Mouse (Mus musculus): ENCODE data around the gene Ccdc40. TPM values are rescaled to one million over a fixed set of nuclear protein-coding genes. Genes with fewer than 3 reads are reported as not detected.
A peak's percentile ranks its signal among the peaks of the same experiment; 100 is the strongest.

Gene Ccdc40
- polyA plus RNA-seq, 1 experiment from 2014 or later: 1.8 TPM

GRCm38 (mm10) chr11:119297996-119298395, 69.6 kb downstream of the Ccdc40 start:
- Histone ChIP-seq H3K9ac (ENCODE audit: low read length) (peak overlapping the region; percentile 96; the same call in 1 of the 2 replicates), H3K4me3 (ENCODE audit: control insufficient read depth in 1 of 2, insufficient read depth in 1 of 2, low read depth in 1 of 2, low read length in 2 of 2) (no peak overlapping the region), H3K36me3 (ENCODE audit: control insufficient read depth, insufficient read depth, low read length) (peaks cover 54% of the 10 kb centered on the region), H3K4me2 (ENCODE audit: low read length) (peak overlapping the region; percentile 77), H3K4me1 (ENCODE audit: control insufficient read depth in 2 of 2, insufficient read depth in 2 of 2, low read length in 2 of 2) (peaks cover 5 to 13% of the 10 kb centered on the region in 2 experiments), H3K9me3 (ENCODE audit: control insufficient read depth, low read length) (no peaks in the 10 kb centered on the region), H3K27me3 (ENCODE audit: control insufficient read depth, insufficient read depth, low read length) (no peaks in the 10 kb centered on the region), H3K27ac (replicated peaks in 1 of 2; ENCODE audit: control insufficient read depth in 1 of 2, insufficient read depth in 1 of 2, low read depth in 2 of 2, low read length in 2 of 2) (0 out of 4 replicates have a peak overlapping the region, but pooled peaks of 1 of the 2 experiments have one; percentile 10)
- no peak for ATAC-seq (ENCODE audit: insufficient number of reproducible peaks, insufficient read depth, low FRiP score, low read depth)
- WGBS: 79% methylated on average over 6 of the region's 6 CpGs

DNA sequence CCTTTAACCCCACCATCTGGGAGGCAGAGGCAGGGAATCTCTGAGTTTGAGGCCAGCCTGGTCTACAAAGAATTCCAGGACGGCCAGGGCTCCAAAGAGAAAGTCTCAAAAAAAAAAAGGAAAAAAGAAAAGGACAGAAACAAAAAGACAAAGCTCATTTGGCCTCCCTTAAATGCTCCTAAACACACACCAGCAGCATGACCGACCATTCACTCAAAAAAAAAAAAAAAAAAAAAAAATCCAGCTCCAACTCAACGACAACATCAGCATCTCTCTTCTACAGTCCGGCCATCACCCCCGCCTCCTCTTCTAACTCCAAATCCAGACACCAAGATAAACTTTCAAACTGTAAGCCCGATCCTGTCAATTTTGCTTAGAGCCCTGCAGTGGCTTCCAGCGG, 70.5 kb downstream of the Ccdc40 start:
- H3K4me1 ChIP-seq (ENCODE audit: control insufficient read depth in 2 of 2, insufficient read depth in 2 of 2, low read length in 2 of 2): peaks cover 5 to 13% of the 10 kb centered on the region in 2 experiments
- peak overlapping the region; percentile 89 to 95 for H3K4me3 ChIP-seq (ENCODE audit: control insufficient read depth in 1 of 2, insufficient read depth in 1 of 2, low read depth in 1 of 2, low read length in 2 of 2)
- peak overlapping the region; percentile 96 for H3K9ac ChIP-seq (ENCODE audit: low read length)
- peaks cover 44% of the 10 kb centered on the region for H3K36me3 ChIP-seq (ENCODE audit: control insufficient read depth, insufficient read depth, low read length)
- no peaks in the 10 kb centered on the region for H3K27me3 ChIP-seq (ENCODE audit: control insufficient read depth, insufficient read depth, low read length)
- peak overlapping the region in 1 of 2 experiments; percentile 83; a peak in 2 of 4 replicates for H3K27ac ChIP-seq (replicated peaks in 1 of 2; ENCODE audit: control insufficient read depth in 1 of 2, insufficient read depth in 1 of 2, low read depth in 2 of 2, low read length in 2 of 2)
- no peak for ATAC-seq (ENCODE audit: insufficient number of reproducible peaks, insufficient read depth, low FRiP score, low read depth)
- H3K9me3 ChIP-seq (ENCODE audit: control insufficient read depth, low read length): no peaks in the 10 kb centered on the region
- H3K4me2 ChIP-seq (ENCODE audit: low read length): peak overlapping the region; percentile 77
- WGBS: 6% methylated on average over 7 of the region's 7 CpGs

DNA sequence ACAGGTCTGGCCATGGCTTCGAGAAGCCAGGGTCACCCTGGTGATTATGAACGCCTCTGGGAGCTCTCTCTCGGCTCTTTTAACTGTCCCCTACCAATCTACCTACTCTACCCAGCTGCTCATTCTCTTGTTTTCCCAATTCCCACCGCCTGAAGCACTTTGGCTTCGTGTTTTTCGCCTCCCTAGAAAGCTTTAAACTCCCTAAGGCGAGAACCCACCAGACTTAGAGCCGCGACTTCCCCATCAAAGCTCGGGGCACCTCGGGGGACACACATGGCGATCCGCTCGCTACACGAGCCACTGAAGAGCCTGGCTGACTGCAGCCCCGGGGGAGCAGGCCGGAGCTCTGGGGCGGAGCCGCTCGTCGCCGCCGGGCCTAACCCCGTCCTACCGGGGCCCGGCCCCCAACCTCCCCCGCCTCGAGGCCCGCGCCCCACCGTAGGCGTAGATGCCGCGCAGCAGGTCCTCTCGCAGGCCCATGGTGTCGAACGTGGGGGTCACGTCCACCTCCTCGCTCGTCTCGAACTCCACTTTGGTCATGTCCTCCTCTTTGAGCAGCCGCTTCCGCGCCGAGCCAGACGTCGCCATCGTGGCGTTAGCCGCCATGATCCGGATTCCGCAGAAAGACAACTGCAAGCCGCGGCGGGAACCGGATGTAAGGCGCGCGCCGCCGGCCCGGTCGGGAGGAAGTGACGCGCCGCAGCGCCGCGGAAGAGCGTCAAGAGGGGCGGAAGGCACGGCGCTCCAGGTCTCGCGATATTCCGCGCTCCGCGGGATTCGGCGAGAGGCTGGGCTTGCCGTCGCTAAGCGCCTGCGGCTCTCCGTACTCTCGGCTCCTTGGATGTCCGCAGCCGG, 71.2 kb downstream of the Ccdc40 start, which contains the start of gene Eif4a3:
Gene Eif4a3, minus strand, starts transcription at position 699 of the 855 bp plus-strand sequence.
- WGBS: under 1% methylated on average over 89 of the region's 89 CpGs

GRCm38 (mm10) chr11:119300246-119300935, 72.0 kb downstream of the Ccdc40 start:
- H3K4me2 ChIP-seq (ENCODE audit: low read length): peak overlapping the region; percentile 84
- H3K4me1 ChIP-seq (ENCODE audit: control insufficient read depth in 2 of 2, insufficient read depth in 2 of 2, low read length in 2 of 2): peaks cover 5 to 13% of the 10 kb centered on the region in 2 experiments
- H3K36me3 ChIP-seq (ENCODE audit: control insufficient read depth, insufficient read depth, low read length): peaks cover 30% of the 10 kb centered on the region
- peak overlapping the region; percentile 89 to 95 for H3K4me3 ChIP-seq (ENCODE audit: control insufficient read depth in 1 of 2, insufficient read depth in 1 of 2, low read depth in 1 of 2, low read length in 2 of 2)
- H3K9ac ChIP-seq (ENCODE audit: low read length): peak overlapping the region; percentile 96
- no peaks in the 10 kb centered on the region for H3K27me3 ChIP-seq (ENCODE audit: control insufficient read depth, insufficient read depth, low read length)
- no peaks in the 10 kb centered on the region for H3K9me3 ChIP-seq (ENCODE audit: control insufficient read depth, low read length)
- H3K27ac ChIP-seq (replicated peaks in 1 of 2; ENCODE audit: control insufficient read depth in 1 of 2, insufficient read depth in 1 of 2, low read depth in 2 of 2, low read length in 2 of 2): peak overlapping the region; percentile 82 to 83
- WGBS: 3% methylated on average over 30 of the region's 31 CpGs
- no peak for ATAC-seq (ENCODE audit: insufficient number of reproducible peaks, insufficient read depth, low FRiP score, low read depth)

More for the DNA sequence above, 71.2 kb downstream of the Ccdc40 start, which contains the start of gene Eif4a3:
- Histone ChIP-seq H3K27ac (replicated peaks in 1 of 2; ENCODE audit: control insufficient read depth in 1 of 2, insufficient read depth in 1 of 2, low read depth in 2 of 2, low read length in 2 of 2) (peak within 1 kb of the TSS; percentile 83), H3K9me3 (ENCODE audit: control insufficient read depth, low read length) (no peaks in the 10 kb centered on the region), H3K4me1 (ENCODE audit: control insufficient read depth in 2 of 2, insufficient read depth in 2 of 2, low read length in 2 of 2) (peaks cover 5 to 13% of the 10 kb centered on the region in 2 experiments), H3K36me3 (ENCODE audit: control insufficient read depth, insufficient read depth, low read length) (peaks cover 37% of the 10 kb centered on the region), H3K9ac (ENCODE audit: low read length) (peak within 1 kb of the TSS; percentile 96), H3K4me2 (ENCODE audit: low read length) (peak within 1 kb of the TSS; percentile 84), H3K4me3 (ENCODE audit: control insufficient read depth in 1 of 2, insufficient read depth in 1 of 2, low read depth in 1 of 2, low read length in 2 of 2) (peak within 1 kb of the TSS; percentile 89 to 95), H3K27me3 (ENCODE audit: control insufficient read depth, insufficient read depth, low read length) (no peaks in the 10 kb centered on the region)
- peak; percentile 91 for ATAC-seq (ENCODE audit: insufficient number of reproducible peaks, insufficient read depth, low FRiP score, low read depth)

DNA sequence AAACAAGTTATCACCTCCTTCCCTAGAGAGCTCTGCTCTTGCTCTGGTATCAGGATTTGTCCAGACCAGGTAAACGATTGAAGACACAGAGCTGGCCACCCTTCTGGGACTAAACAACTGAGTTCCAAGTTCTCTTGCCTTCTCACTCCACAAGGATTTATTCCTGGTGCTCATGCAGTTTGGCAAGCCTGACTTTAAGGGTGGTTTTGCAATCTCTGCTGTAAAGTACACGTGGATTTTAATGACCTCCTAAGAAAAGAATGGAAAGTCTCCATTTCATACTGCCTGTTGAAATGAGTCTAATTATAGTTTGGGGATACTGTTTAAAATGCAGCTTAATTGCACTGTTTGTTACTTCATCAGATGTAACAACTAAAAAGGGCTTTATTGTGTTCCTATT, 72.6 kb downstream of the Ccdc40 start:
- Histone ChIP-seq H3K4me1 (ENCODE audit: control insufficient read depth in 2 of 2, insufficient read depth in 2 of 2, low read length in 2 of 2) (peaks cover 8 to 15% of the 10 kb centered on the region in 2 experiments), H3K27me3 (ENCODE audit: control insufficient read depth, insufficient read depth, low read length) (no peaks in the 10 kb centered on the region), H3K9ac (ENCODE audit: low read length) (no peak overlapping the region), H3K36me3 (ENCODE audit: control insufficient read depth, insufficient read depth, low read length) (peaks cover 24% of the 10 kb centered on the region), H3K4me2 (ENCODE audit: low read length) (peak overlapping the region; percentile 84), H3K4me3 (ENCODE audit: control insufficient read depth in 1 of 2, insufficient read depth in 1 of 2, low read depth in 1 of 2, low read length in 2 of 2) (no peak overlapping the region), H3K9me3 (ENCODE audit: control insufficient read depth, low read length) (no peaks in the 10 kb centered on the region), H3K27ac (replicated peaks in 1 of 2; ENCODE audit: control insufficient read depth in 1 of 2, insufficient read depth in 1 of 2, low read depth in 2 of 2, low read length in 2 of 2) (no peak overlapping the region)
- ATAC-seq (ENCODE audit: insufficient number of reproducible peaks, insufficient read depth, low FRiP score, low read depth): no peak
- 24% methylated on average over 2 of the region's 2 CpGs for WGBS

- peaks cover 19 to 22% of the 10 kb centered on the region in 2 experiments for H3K4me1 ChIP-seq (ENCODE audit: control insufficient read depth in 2 of 2, insufficient read depth in 2 of 2, low read length in 2 of 2)
These were observed 76.7 kb downstream of the Ccdc40 start for GRCm38 (mm10) chr11:119304904-119305712.

More at GRCm38 (mm10) chr11:119304904-119305712, 76.7 kb downstream of the Ccdc40 start:
- Histone ChIP-seq H3K27ac (replicated peaks in 1 of 2; ENCODE audit: control insufficient read depth in 1 of 2, insufficient read depth in 1 of 2, low read depth in 2 of 2, low read length in 2 of 2) (no peak overlapping the region), H3K36me3 (ENCODE audit: control insufficient read depth, insufficient read depth, low read length) (no peaks in the 10 kb centered on the region), H3K9ac (ENCODE audit: low read length) (no peak overlapping the region), H3K4me2 (ENCODE audit: low read length) (no peak overlapping the region), H3K27me3 (ENCODE audit: control insufficient read depth, insufficient read depth, low read length) (0 out of 2 replicates have a peak, but pooled peaks cover 4% of the 10 kb centered on the region), H3K9me3 (ENCODE audit: control insufficient read depth, low read length) (no peaks in the 10 kb centered on the region), H3K4me3 (ENCODE audit: control insufficient read depth in 1 of 2, insufficient read depth in 1 of 2, low read depth in 1 of 2, low read length in 2 of 2) (no peak overlapping the region)
- 46% methylated on average over 16 of the region's 16 CpGs for WGBS
- no peak for ATAC-seq (ENCODE audit: insufficient number of reproducible peaks, insufficient read depth, low FRiP score, low read depth)
